Mouse (Mus musculus) CH12.LX (cell line): ENCODE measurements around the gene Ankrd60.

ENCODE experiments used
- E2F4 ChIP-seq: IDR thresholded peaks from 2 replicates; pipeline ENCODE4 v1.6.1; 2011; ENCODE audit warnings: low read depth, low read length, improper control_type of control experiment; ENCODE audit not compliant: insufficient replicate concordance
- EP300 ChIP-seq: IDR thresholded peaks from 2 replicates; pipeline ENCODE4 v1.6.1; 2011; ENCODE audit warnings: low read length, improper control_type of control experiment
- ETS1 ChIP-seq: conservative IDR thresholded peaks from 2 replicates; pipeline ENCODE4 v1.6.1; 2012; ENCODE audit warnings: low read depth, mild to moderate bottlenecking, inconsistent platforms, low read length, improper control_type of control experiment, moderate library complexity
- GABPA ChIP-seq: IDR thresholded peaks from 2 replicates; pipeline ENCODE4 v1.6.1; 2012; ENCODE audit warnings: low read depth, low read length, improper control_type of control experiment, inconsistent platforms; ENCODE audit not compliant: insufficient replicate concordance
- KAT2A ChIP-seq: IDR thresholded peaks from 2 replicates; pipeline ENCODE4 v1.6.1; 2012; ENCODE audit warnings: low read length, improper control_type of control experiment, inconsistent platforms; ENCODE audit not compliant: insufficient replicate concordance
- MAX ChIP-seq: IDR thresholded peaks from 2 replicates; pipeline ENCODE4 v1.6.1; 2011; ENCODE audit warnings: low read length, improper control_type of control experiment
- MXI1 ChIP-seq: IDR thresholded peaks from 2 replicates; pipeline ENCODE4 v1.6.1; 2011; ENCODE audit warnings: mild to moderate bottlenecking, low read depth, low read length, improper control_type of control experiment
- POLR2A ChIP-seq: IDR thresholded peaks from 2 replicates; pipeline ENCODE4 v1.6.1; 2011; ENCODE audit warnings: low read depth, mild to moderate bottlenecking, improper control_type of control experiment, low read length
- TCF12 ChIP-seq: IDR thresholded peaks from 2 replicates; pipeline ENCODE4 v1.6.1; 2014; ENCODE audit warnings: low read depth, mild to moderate bottlenecking, inconsistent platforms, low read length, improper control_type of control experiment
- ZKSCAN1 ChIP-seq: IDR thresholded peaks from 2 replicates; pipeline ENCODE4 v1.6.1; 2012; ENCODE audit warnings: low read depth, inconsistent platforms, low read length, improper control_type of control experiment, borderline replicate concordance
- ZMIZ1 ChIP-seq: IDR thresholded peaks from 2 replicates; pipeline ENCODE4 v1.6.1; 2012; ENCODE audit warnings: low read depth, mild to moderate bottlenecking, inconsistent platforms, low read length, improper control_type of control experiment

GRCm38 (mm10) chr2:173535390-173535789 is 42.8 kb downstream of the Ankrd60 start:
- TF ChIP-seq EP300 (no peak), POLR2A (no peak), ZKSCAN1 (no peak), MXI1 (no peak), ZMIZ1 (no peak), ETS1 (no peak), KAT2A (no peak), TCF12 (no peak), E2F4 (no peak), GABPA (no peak), MAX (no peak)
